Mouse (Mus musculus) cerebellum, postnatal 25 days (tissue): Measurements from ENCODE around the gene Nt5dc3.

Source experiments
- DNase-seq, 2 experiments: peaks; one replicate each; pipeline ENCODE4 v3.0.0; 2021; ENCODE audit warnings: mixed read lengths in 2 of 2

Gene Nt5dc3

GRCm38 (mm10) chr10:86779816-86780500, 1.2 kb downstream of the Nt5dc3 start:
- DNase-seq = no peak

- no peak for DNase-seq
Observed at GRCm38 (mm10) chr10:86781641-86782040, 2.8 kb downstream of the Nt5dc3 start.

GRCm38 (mm10) chr10:86782656-86783055, 3.9 kb downstream of the Nt5dc3 start:
- no peak for DNase-seq

GRCm38 (mm10) chr10:86783561-86783960, 4.8 kb downstream of the Nt5dc3 start:
- no peak for DNase-seq

- DNase-seq = no peak
Observed at GRCm38 (mm10) chr10:86784126-86784675, 5.4 kb downstream of the Nt5dc3 start.

GRCm38 (mm10) chr10:86785396-86785795, 6.6 kb downstream of the Nt5dc3 start:
- DNase-seq = no peak

GRCm38 (mm10) chr10:86786083-86786482, 7.3 kb downstream of the Nt5dc3 start:
- no peak for DNase-seq

GRCm38 (mm10) chr10:86788193-86788592, 9.4 kb downstream of the Nt5dc3 start:
- DNase-seq = no peak

- DNase-seq = no peak
Observed at GRCm38 (mm10) chr10:86789146-86789672, 10.4 kb downstream of the Nt5dc3 start.

GRCm38 (mm10) chr10:86791507-86792184, 12.8 kb downstream of the Nt5dc3 start:
- no peak for DNase-seq

GRCm38 (mm10) chr10:86793509-86793951, 14.7 kb downstream of the Nt5dc3 start:
- DNase-seq = no peak

- no peak for DNase-seq
Observed at GRCm38 (mm10) chr10:86794196-86794595, 15.4 kb downstream of the Nt5dc3 start.

GRCm38 (mm10) chr10:86794794-86795535, 16.2 kb downstream of the Nt5dc3 start:
- DNase-seq = peak; percentile 32 to 34

GRCm38 (mm10) chr10:86796073-86796741, 17.4 kb downstream of the Nt5dc3 start:
- no peak for DNase-seq

- no peak for DNase-seq
Observed at GRCm38 (mm10) chr10:86807362-86807761, 28.6 kb downstream of the Nt5dc3 start.

- DNase-seq = no peak
Observed at GRCm38 (mm10) chr10:86808013-86808758, 29.4 kb downstream of the Nt5dc3 start.

- peak; percentile 23 to 45 for DNase-seq
Observed at GRCm38 (mm10) chr10:86810000-86810399, 31.2 kb downstream of the Nt5dc3 start.

GRCm38 (mm10) chr10:86810612-86811011, 31.8 kb downstream of the Nt5dc3 start:
- no peak for DNase-seq

- no peak for DNase-seq
Observed at GRCm38 (mm10) chr10:86814292-86815131, 35.7 kb downstream of the Nt5dc3 start.

- no peak for DNase-seq
Observed at GRCm38 (mm10) chr10:86815133-86815532, 36.3 kb downstream of the Nt5dc3 start.
